Mouse (Mus musculus) bone marrow, adult 2 months (tissue): ENCODE measurements around the gene Zbed4.

Experiments used
- CTCF ChIP-seq: fragments of 200-500 bp; IDR thresholded peaks from 2 replicates; pipeline ENCODE4 v1.5.1; 2011; ENCODE audit warnings: low read length, control low read depth; ENCODE audit not compliant: control insufficient read depth, insufficient read depth
- POLR2A ChIP-seq: fragments of 200-500 bp; IDR thresholded peaks from 2 replicates; pipeline ENCODE4 v1.6.1; 2011; ENCODE audit warnings: low read depth, mild to moderate bottlenecking, control low read depth, low read length, borderline replicate concordance; ENCODE audit not compliant: control insufficient read depth

- TF ChIP-seq CTCF (no peak), POLR2A (no peak)
These were observed 26.4 kb upstream of the Zbed4 start for GRCm38 (mm10) chr15:88725036-88725435.
